Mouse (Mus musculus): ENCODE data around the gene Eif3f.

GRCm38 (mm10) chr7:108903969-108904368, 30.2 kb upstream of the Eif3f start:
- no peak for TF ChIP-seq POLR2A (IDR thresholded peaks at IDR 0.05; ENCODE audit: extremely low read depth, insufficient read depth, low read length)
- no peak for TF ChIP-seq CTCF (IDR thresholded peaks at IDR 0.05; ENCODE audit: extremely low read depth, insufficient read depth, low read length)
